Mouse (Mus musculus): Measurements from ENCODE around the gene Kcnip3.

Kcnip3 gene

DNA sequence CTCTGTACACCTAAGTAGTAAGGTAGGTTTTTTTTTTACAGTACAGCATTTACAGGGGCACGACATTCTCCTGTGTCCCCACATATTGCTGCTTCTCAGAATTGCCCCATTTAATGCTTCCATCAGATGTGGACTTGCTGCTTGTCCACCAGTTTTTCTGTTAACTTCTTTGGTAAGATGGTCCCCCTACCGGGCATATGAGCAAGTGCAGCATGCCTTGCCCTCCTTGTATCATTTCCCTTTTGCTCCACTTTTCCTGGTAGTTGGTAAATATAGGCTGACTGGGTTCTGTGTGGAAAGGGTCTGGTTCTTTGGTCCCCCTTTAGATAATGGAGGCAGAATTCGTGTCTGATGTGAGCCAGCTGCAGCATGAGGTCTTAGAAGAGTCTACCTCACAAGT, 91.7 kb downstream of the Kcnip3 start:
- in situ Hi-C loops (cut with MboI; ENCODE audit: unreplicated experiment in 2 of 2), result no loop called here

DNA sequence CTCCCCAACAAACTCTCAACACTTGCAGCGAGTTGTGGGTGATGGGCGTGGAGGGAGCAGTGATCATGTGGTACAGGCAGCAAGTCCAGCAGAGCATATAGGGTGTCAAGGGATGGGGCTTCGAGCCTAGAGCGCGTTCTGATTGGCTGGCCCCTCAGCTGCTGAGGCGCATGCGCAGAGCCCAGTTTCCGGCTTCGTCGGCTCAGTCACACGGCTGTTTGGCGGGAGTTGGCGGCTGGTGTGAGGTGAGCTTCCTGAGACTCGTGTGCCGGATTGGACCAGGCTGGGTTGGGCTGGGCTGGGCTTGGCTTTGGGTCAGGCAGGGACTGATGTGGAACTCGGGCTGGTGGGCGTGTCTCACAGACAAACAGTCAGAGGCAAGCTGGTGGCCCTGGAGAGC, 96.9 kb downstream of the Kcnip3 start, which contains the start of gene Gpat2:
Gene Gpat2 (plus strand): TSS at position 223 of the 400 bp plus-strand sequence.
- in situ Hi-C loops (cut with MboI; ENCODE audit: unreplicated experiment in 2 of 2), result loop anchor here in 1 of 2 experiments (5.0 kb wide), 1 partner anchor 53 kb away; no protein-coding TSS in a partner anchor

DNA sequence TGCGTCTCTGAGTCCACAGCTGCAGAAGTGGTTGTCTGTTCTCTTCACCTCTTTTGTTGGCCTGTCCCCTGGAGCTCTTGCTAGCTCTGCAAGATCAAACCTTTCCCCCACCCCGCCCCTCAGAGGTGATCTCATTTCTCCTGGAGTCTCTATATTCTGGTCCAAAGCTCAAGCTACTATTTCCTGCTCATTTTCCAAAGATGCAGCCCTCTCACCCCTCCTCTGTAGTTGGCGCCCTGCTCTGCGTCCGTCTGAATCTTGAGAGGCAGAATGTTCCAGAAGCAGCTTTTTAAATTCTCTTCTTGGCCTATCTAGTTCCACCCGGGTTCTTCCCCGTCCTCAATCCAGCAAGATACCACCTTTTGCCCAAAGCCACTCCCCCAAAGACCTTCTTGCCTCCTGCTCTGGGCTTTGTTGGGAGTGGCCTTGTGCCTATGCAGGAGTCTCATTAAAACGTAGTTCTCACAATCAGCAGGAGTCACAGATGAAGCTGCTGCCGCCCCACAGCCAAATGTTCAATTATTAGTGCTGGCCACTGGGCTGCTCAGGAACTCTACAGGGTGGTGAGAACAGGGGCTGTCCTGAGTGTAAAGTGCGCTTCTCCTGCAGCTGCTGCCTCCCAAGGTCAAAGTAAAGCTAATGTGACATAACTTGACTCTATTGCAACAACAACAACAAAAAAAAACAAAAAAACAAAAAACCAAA, 103.5 kb downstream of the Kcnip3 start:
- in situ Hi-C loops (cut with MboI; ENCODE audit: unreplicated experiment in 2 of 2), result no loop called here

DNA sequence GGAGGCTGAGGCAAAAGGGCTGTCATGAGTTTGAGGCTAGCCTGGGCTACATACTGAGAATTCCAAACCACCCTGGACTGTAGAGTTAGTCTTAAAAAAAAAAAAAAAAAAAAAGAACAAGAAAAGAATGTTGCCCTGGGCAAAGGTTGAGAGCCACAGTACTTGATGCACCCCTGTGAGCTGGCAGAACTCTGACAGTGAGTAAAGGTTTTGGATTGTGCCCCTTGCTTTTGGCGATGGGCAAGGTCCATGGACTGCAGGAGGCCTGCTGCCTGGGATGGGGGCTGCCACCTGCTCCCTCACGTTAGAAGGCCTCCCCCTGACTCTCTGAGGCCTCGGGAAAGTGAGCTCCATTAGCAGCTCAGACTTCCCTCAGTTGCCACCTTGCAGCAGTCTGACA, 105.2 kb downstream of the Kcnip3 start:
- in situ Hi-C loops (cut with MboI; ENCODE audit: unreplicated experiment in 2 of 2), result no loop called here

DNA sequence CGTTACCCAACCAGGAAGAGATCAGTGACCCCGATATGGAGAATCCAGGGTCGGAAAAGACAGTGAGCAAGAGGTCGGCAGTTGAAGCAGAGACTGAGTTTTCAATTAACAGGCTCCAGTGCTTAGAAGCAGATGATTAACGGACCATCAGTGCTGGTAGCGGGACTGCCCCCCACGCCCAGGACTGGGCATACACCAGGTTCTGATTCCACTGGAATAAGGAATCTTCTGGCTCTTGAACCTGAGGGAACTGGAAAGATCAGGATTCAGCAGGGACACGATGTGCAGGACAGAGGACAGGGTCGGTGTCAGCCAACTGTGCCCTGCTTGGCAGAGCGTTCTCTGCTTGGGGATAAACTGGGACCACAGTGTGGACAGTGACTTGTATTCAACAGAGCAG, 106.1 kb downstream of the Kcnip3 start:
- in situ Hi-C loops (cut with MboI; ENCODE audit: unreplicated experiment in 2 of 2), result no loop called here

DNA sequence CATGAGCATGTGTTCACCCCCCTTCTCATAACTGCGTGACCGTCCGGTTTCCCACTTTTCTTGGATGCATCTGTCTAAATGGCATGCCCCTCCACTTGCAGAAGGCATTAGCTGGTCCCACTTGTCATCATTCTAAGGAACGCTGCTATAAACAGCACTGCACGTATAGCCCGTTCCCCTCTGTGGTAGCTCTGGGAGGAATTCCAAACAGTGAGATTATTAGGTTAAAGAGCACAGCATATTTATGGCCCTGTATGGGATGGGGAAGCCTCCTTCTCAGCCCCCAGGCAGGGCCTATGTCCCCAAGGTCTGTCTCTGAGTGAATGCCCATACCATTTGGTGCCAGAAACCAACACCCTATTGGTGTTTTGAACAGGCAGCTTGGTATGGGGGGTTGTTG, 110.8 kb downstream of the Kcnip3 start:
- in situ Hi-C loops (cut with MboI; ENCODE audit: unreplicated experiment in 2 of 2), result no loop called here

Measured in v-Abl transformed pro-B cells (cell line).